Mouse (Mus musculus) gastrocnemius, postnatal 4 days (tissue): ENCODE data around the gene Taf1d. TPM values are rescaled to one million over a fixed set of nuclear protein-coding genes. Genes with fewer than 3 reads are reported as not detected.

Experiments
- microRNA-seq: library from miRNA; unstranded; fragments of <30 nt; microRNA quantifications from one replicate; pipeline ENCODE4 v1.2.0, GENCODE M21; 2021
- total RNA-seq, 2 experiments: library from RNA; stranded (reverse); gene quantifications; 2 replicates each; pipeline ENCODE4 v1.2.3; 2021

Taf1d gene
- total RNA-seq, 2 experiments from 2014 or later: 66.9 to 89.1 TPM

Small RNA genes within 50 kb of the gene (microRNA-seq; reads per million reads assigned to microRNA genes)
- not detected for gene Gm49349
- gene mmu-mir-7650: not detected

Other genes with a start within 250 kb of the Taf1d start
- under 1 TPM; 0.54 to 0.71 TPM for gene Hephl1, start 194.1 kb upstream of the Taf1d start, total RNA-seq
- 1 to 10 TPM in 1 of 2 experiments, under 1 TPM in 1; 0.81 to 1.3 TPM for gene Vstm5, start 67.2 kb upstream of the Taf1d start, total RNA-seq
- 10 to 100 TPM; 19.8 to 26.0 TPM for gene Med17, start 26.3 kb upstream of the Taf1d start, total RNA-seq
- 10 to 100 TPM; 19.5 to 20.6 TPM for gene 4931406C07Rik, start 234 bp downstream of the Taf1d start, total RNA-seq
- 10 to 100 TPM; 13.2 to 18.0 TPM for gene Cep295, start 51.6 kb downstream of the Taf1d start, total RNA-seq
- gene Smco4, start 187.2 kb downstream of the Taf1d start, total RNA-seq: 10 to 100 TPM; 18.9 to 20.3 TPM